Mouse (Mus musculus) brain, embryonic 14.5 days (tissue): ENCODE results near the gene Arf3.

Source experiments
- CTCF ChIP-seq: fragments of 200-500 bp; IDR thresholded peaks from 2 replicates; pipeline ENCODE4 v1.5.1; 2012; ENCODE audit warnings: inconsistent platforms, mild to moderate bottlenecking, moderate library complexity, borderline replicate concordance; ENCODE audit not compliant: insufficient read depth, insufficient read length; ENCODE audit errors: extremely low read depth
- POLR2A ChIP-seq: fragments of 200-500 bp; IDR thresholded peaks from 2 replicates; pipeline ENCODE4 v1.6.1; 2012; ENCODE audit warnings: mild to moderate bottlenecking, inconsistent platforms, borderline replicate concordance; ENCODE audit not compliant: poor library complexity, insufficient read depth, insufficient read length, severe bottlenecking; ENCODE audit errors: extremely low read depth

GRCm38 (mm10) chr15:98778806-98779205 lies 15.8 kb upstream of the Arf3 start:
- TF ChIP-seq CTCF (no peak), POLR2A (no peak)
